Mouse (Mus musculus) left cerebral cortex, adult 11 months (tissue): ENCODE results near the gene Ints7.

Experiments used
- DNase-seq: peaks from one replicate; pipeline ENCODE4 v3.0.0; 2022; ENCODE audit warnings: low spot score

Ints7 gene

GRCm38 (mm10) chr1:191575458-191576247 is at the start of gene Ints7, which contains the start of gene Dtl:
TSS of gene Ints7 (plus strand) at chr1:191575636.
TSS of gene Dtl (minus strand) at chr1:191575544.
- DNase-seq, result peak; percentile 97

GRCm38 (mm10) chr1:191527089-191527488 is 48.3 kb upstream of the Ints7 start:
- peak; percentile 17 for DNase-seq

GRCm38 (mm10) chr1:191527921-191528612 is 47.4 kb upstream of the Ints7 start:
- no peak for DNase-seq

- no peak for DNase-seq
These were observed 46.0 kb upstream of the Ints7 start for GRCm38 (mm10) chr1:191529406-191529805.

- no peak for DNase-seq
These were observed 44.4 kb upstream of the Ints7 start for GRCm38 (mm10) chr1:191531023-191531422.

- DNase-seq, result no peak
These were observed 40.5 kb upstream of the Ints7 start for GRCm38 (mm10) chr1:191534896-191535295.

- DNase-seq, result no peak
These were observed 35.1 kb upstream of the Ints7 start for GRCm38 (mm10) chr1:191540300-191540699.

GRCm38 (mm10) chr1:191541014-191541413 is 34.4 kb upstream of the Ints7 start:
- peak; percentile 65 for DNase-seq

GRCm38 (mm10) chr1:191541619-191542018 is 33.8 kb upstream of the Ints7 start:
- no peak for DNase-seq

GRCm38 (mm10) chr1:191543747-191544146 is 31.7 kb upstream of the Ints7 start:
- no peak for DNase-seq

GRCm38 (mm10) chr1:191550786-191551185 is 24.6 kb upstream of the Ints7 start:
- DNase-seq, result no peak

- DNase-seq, result no peak
These were observed 18.3 kb upstream of the Ints7 start for GRCm38 (mm10) chr1:191557109-191557508.

GRCm38 (mm10) chr1:191559779-191560178 is 15.7 kb upstream of the Ints7 start:
- no peak for DNase-seq

GRCm38 (mm10) chr1:191562823-191563365 is 12.5 kb upstream of the Ints7 start:
- peak; percentile 40 for DNase-seq

- DNase-seq, result no peak
These were observed 7.6 kb upstream of the Ints7 start for GRCm38 (mm10) chr1:191567859-191568258.

- DNase-seq, result no peak
These were observed 5.8 kb upstream of the Ints7 start for GRCm38 (mm10) chr1:191569625-191570024.

- no peak for DNase-seq
These were observed 5.0 kb upstream of the Ints7 start for GRCm38 (mm10) chr1:191570415-191570814.

GRCm38 (mm10) chr1:191573906-191574639 is 1.4 kb upstream of the Ints7 start:
- DNase-seq, result no peak

GRCm38 (mm10) chr1:191574871-191575457 is 472 bp upstream of the Ints7 start:
- no peak for DNase-seq

GRCm38 (mm10) chr1:191579524-191579923 is 4.1 kb downstream of the Ints7 start:
- DNase-seq, result no peak

- no peak for DNase-seq
These were observed 6.2 kb downstream of the Ints7 start for GRCm38 (mm10) chr1:191581641-191582040.

GRCm38 (mm10) chr1:191583836-191584235 is 8.4 kb downstream of the Ints7 start:
- DNase-seq, result no peak
